In the genomic region with DNA sequence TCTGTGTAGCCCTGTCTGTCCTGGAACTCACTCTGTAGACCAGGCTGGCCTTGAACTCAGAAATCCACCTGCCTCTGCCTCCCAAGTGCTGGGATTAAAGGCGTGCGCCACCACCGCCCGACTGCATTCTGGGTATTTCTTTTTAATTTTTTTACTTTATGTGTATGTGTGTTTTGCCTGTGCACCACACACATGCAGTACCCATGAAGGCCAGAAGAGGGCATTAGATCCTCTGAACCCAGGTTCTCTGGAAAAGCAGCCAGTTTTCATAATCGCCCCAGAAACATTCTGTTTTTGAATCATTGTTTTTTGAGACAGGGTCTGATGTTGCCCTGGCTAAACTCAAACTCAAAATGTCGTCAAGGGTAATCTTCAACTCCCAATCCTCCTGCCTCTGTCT, we compare ENCODE assay signal across 10 mouse cellular contexts. TPM values are rescaled to one million over a fixed set of nuclear protein-coding genes. Genes with fewer than 3 reads are reported as not detected.
DNase-seq lines count a peak whose midpoint lies in the region; ATAC-seq and TF ChIP-seq lines count a peak whose summit lies in the region.
"Had no signal": no experiment of that assay in that cellular context is flagged by ENCODE, and none has a peak within 500 bp of the region (broad histone marks: within the 10 kb centered on the region; RNA-seq: fewer than 3 reads in every experiment).

No protein-coding gene starts in this region.

- H3K4me1 ChIP-seq in midbrain, embryonic 14.5 days (ENCODE audit: control insufficient read depth, insufficient read depth, low read length) = no peaks in the 10 kb centered on the region
- H3K4me1 ChIP-seq in midbrain, embryonic 16.5 days (ENCODE audit: control insufficient read depth, insufficient read depth, low read length) = no peaks in the 10 kb centered on the region
- H3K4me1 ChIP-seq: embryonic facial prominence, embryonic 12.5 days had no signal

- H3K4me3 ChIP-seq in gastrocnemius, adult 2 months = no peak overlapping the region
- H3K4me3 ChIP-seq in midbrain, embryonic 14.5 days (replicated peaks; ENCODE audit: low read depth, low read length) = no peak overlapping the region
- H3K4me3 ChIP-seq in midbrain, embryonic 16.5 days (ENCODE audit: low read depth, low read length) = no peak overlapping the region
- H3K4me3 ChIP-seq: embryonic facial prominence, embryonic 12.5 days had no signal

- H3K9me3 ChIP-seq in midbrain, embryonic 14.5 days (ENCODE audit: control insufficient read depth, low read length) = no peaks in the 10 kb centered on the region
- no peaks in the 10 kb centered on the region for H3K9me3 ChIP-seq in midbrain, embryonic 16.5 days (replicated peaks; ENCODE audit: control insufficient read depth, low read length, poor library complexity, severe bottlenecking)
- H3K9me3 ChIP-seq: embryonic facial prominence, embryonic 12.5 days had no signal

- no peak overlapping the region for H3K27ac ChIP-seq in gastrocnemius, adult 2 months
- H3K27ac ChIP-seq in midbrain, embryonic 14.5 days (replicated peaks; ENCODE audit: low read depth, low read length) = no peak overlapping the region
- no peak overlapping the region for H3K27ac ChIP-seq in midbrain, embryonic 16.5 days (ENCODE audit: low read length)
- H3K27ac ChIP-seq: embryonic facial prominence, embryonic 12.5 days had no signal

- DNase-seq in gastrocnemius, adult 2 months = peak; percentile 22
- DNase-seq in gastrocnemius, postnatal 14 days = no peak
- peak; percentile 53 for DNase-seq in midbrain, embryonic 14.5 days
- DNase-seq in adrenal gland, postnatal 25 days = peak; percentile 20
- DNase-seq in kidney, postnatal 14 days = peak; percentile 47
- peak; percentile 56 for DNase-seq in retina, postnatal 1 day
- no peak for DNase-seq in ovary, postnatal 14 days (ENCODE audit: low spot score)

- intact Hi-C loops in gastrocnemius, adult 2 months (cut with DNase I) = loop anchor here (5.0 kb wide), 1 partner anchor 48 kb away; no protein-coding TSS in a partner anchor
- intact Hi-C loops in gastrocnemius, postnatal 14 days (cut with DNase I; ENCODE audit: low total_unique reads) = no loop called here

- H3K4me2 ChIP-seq in midbrain, embryonic 14.5 days (ENCODE audit: low read length) = no peak overlapping the region
- no peak overlapping the region for H3K4me2 ChIP-seq in midbrain, embryonic 16.5 days (ENCODE audit: low read length)
- H3K4me2 ChIP-seq: embryonic facial prominence, embryonic 12.5 days had no signal

- peak; percentile 70 for TF ChIP-seq CTCF in gastrocnemius, adult 2 months (IDR thresholded peaks at IDR 0.05)

- H3K27me3 ChIP-seq in midbrain, embryonic 14.5 days (ENCODE audit: control insufficient read depth, insufficient read depth, low read length) = no peaks in the 10 kb centered on the region
- H3K27me3 ChIP-seq in midbrain, embryonic 16.5 days (ENCODE audit: control insufficient read depth, insufficient read depth, low read depth, low read length) = no peaks in the 10 kb centered on the region
- H3K27me3 ChIP-seq: embryonic facial prominence, embryonic 12.5 days had no signal

- 71% methylated on average over 6 of the region's 6 CpGs for WGBS in midbrain, embryonic 14.5 days
- WGBS in midbrain, embryonic 16.5 days = 58% methylated on average over 6 of the region's 6 CpGs

- ATAC-seq in midbrain, embryonic 14.5 days (ENCODE audit: low FRiP score, low TSS enrichment) = no peak
- ATAC-seq in midbrain, embryonic 16.5 days = no peak

- no peaks in the 10 kb centered on the region for H3K36me3 ChIP-seq in midbrain, embryonic 14.5 days (ENCODE audit: control insufficient read depth, insufficient read depth, low read length)
- no peaks in the 10 kb centered on the region for H3K36me3 ChIP-seq in midbrain, embryonic 16.5 days (ENCODE audit: control insufficient read depth, insufficient read depth, low read length)
- H3K36me3 ChIP-seq: embryonic facial prominence, embryonic 12.5 days had no signal

- H3K9ac ChIP-seq in midbrain, embryonic 14.5 days (replicated peaks; ENCODE audit: low read length) = no peak overlapping the region
- no peak overlapping the region for H3K9ac ChIP-seq in midbrain, embryonic 16.5 days (ENCODE audit: low read depth, low read length)
- H3K9ac ChIP-seq: embryonic facial prominence, embryonic 12.5 days had no signal

RNA-seq across cellular contexts. Expression of gene Wdr45b, which starts 15.4 kb away (rescaled TPM):
- total RNA-seq in gastrocnemius, adult 2 months (2021) = 10 to 100 TPM; 21.1 to 21.6 TPM
- total RNA-seq in gastrocnemius, postnatal 14 days (2021) = 10 to 100 TPM; 26.1 to 31.5 TPM
- polyA plus RNA-seq in midbrain, embryonic 14.5 days (2014; fragmentation: Nextera tagmentation; extraction: Ambion mirVana) = 81.4 and 95.3 TPM in 2 replicates
- 83.4 and 85.7 TPM in 2 replicates for polyA plus RNA-seq in midbrain, embryonic 16.5 days (2015; fragmentation: Nextera tagmentation; extraction: Ambion mirVana)
- total RNA-seq in adrenal gland, postnatal 25 days (2021) = 50.2 and 68.6 TPM in 2 replicates

RNA-seq across cellular contexts. Expression of gene Rab40b, which starts 18.4 kb away (rescaled TPM):
- 10 to 100 TPM in 1 of 2 experiments, 1 to 10 TPM in 1; 9.9 to 11.8 TPM for total RNA-seq in gastrocnemius, adult 2 months (2021)
- 10 to 100 TPM; 14.7 to 20.5 TPM for total RNA-seq in gastrocnemius, postnatal 14 days (2021)
- polyA plus RNA-seq in midbrain, embryonic 14.5 days (2014; fragmentation: Nextera tagmentation; extraction: Ambion mirVana) = 9.2 and 10.8 TPM in 2 replicates
- 16.0 and 17.6 TPM in 2 replicates for polyA plus RNA-seq in midbrain, embryonic 16.5 days (2015; fragmentation: Nextera tagmentation; extraction: Ambion mirVana)
- total RNA-seq in adrenal gland, postnatal 25 days (2021) = 5.9 and 7.6 TPM in 2 replicates
- total RNA-seq: neutrophil, adult 5-6 weeks had no signal

RNA-seq across cellular contexts. Expression of gene Fn3krp, which starts 51.6 kb away (rescaled TPM):
- total RNA-seq in gastrocnemius, adult 2 months (2021) = 1 to 10 TPM; 3.7 to 4.8 TPM
- total RNA-seq in gastrocnemius, postnatal 14 days (2021) = 1 to 10 TPM; 4.4 to 5.1 TPM
- 7.7 and 7.8 TPM in 2 replicates for polyA plus RNA-seq in midbrain, embryonic 14.5 days (2014; fragmentation: Nextera tagmentation; extraction: Ambion mirVana)
- polyA plus RNA-seq in midbrain, embryonic 16.5 days (2015; fragmentation: Nextera tagmentation; extraction: Ambion mirVana) = 8.2 and 12.4 TPM in 2 replicates
- total RNA-seq in adrenal gland, postnatal 25 days (2021) = 14.3 and 18.6 TPM in 2 replicates

Comparison
In these comparisons a context has a peak if more than half of its experiments do, and no peak if none do; other contexts are left out.
1. DNase-seq: peak in gastrocnemius, adult 2 months (single experiment), midbrain, embryonic 14.5 days (single experiment), adrenal gland, postnatal 25 days (single experiment), kidney, postnatal 14 days (single experiment) and retina, postnatal 1 day (single experiment); none in gastrocnemius, postnatal 14 days (single experiment) and ovary, postnatal 14 days (single experiment).